Mouse (Mus musculus) retina, embryonic 14.5 days (tissue): ENCODE data around the gene Srgap2.
"Not testable (repeated sequence)": the region's sequence is repeated elsewhere in the genome, so short reads cannot be mapped to it uniquely, and the experiment has no call there.

Experiments
- DNase-seq: peaks from one replicate; pipeline ENCODE4 v3.0.0-alpha.2; 2015; ENCODE audit warnings: low spot score

The Srgap2 gene

DNA sequence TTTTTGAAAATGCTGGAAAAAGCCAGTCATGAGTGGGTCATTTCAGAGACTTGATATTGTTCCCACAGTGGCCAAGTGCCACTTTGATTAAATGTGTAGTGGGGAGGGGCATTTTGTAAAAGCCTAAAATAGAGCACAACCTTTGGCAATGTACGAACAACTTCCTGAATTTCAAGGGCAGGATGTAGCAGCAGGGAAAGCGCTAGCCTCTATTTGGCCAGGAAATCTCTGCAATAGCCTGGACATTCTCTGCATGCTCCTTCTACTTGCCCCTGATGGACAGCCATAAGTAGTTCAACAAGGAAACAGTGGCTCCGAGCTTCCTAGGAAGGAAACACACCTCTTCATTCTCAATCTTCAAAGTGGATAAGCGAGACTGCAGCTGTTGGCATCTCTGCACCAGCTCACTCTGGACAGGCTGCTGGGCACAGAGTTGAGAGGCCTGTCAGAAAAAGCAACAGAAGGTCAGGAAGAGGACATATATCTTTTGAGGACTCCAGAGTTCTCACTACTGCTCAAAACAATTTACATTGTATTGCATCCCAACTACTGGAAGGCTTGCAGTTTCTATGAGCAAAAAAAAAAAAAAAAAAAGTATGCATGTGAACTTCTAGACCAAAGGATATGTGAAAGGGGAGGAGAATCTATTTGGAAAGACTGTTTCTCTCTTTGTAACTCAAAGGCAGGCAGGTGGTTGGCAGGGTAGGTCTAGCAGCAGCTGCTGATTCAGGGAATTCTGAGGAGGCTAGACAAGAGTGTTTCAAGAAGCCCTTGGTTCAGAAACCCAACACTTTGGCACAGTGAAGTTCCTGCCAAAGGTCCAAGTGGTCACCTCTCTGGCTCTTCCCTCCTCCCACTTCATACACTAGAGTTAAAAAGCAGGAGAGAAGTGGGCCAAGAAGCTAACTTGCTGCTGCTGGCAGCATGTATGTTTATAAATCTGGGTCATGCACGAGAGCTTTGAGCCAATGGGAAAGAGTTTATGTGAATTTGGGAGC, 181.4 kb downstream of the Srgap2 start:
- DNase-seq = no peak

DNA sequence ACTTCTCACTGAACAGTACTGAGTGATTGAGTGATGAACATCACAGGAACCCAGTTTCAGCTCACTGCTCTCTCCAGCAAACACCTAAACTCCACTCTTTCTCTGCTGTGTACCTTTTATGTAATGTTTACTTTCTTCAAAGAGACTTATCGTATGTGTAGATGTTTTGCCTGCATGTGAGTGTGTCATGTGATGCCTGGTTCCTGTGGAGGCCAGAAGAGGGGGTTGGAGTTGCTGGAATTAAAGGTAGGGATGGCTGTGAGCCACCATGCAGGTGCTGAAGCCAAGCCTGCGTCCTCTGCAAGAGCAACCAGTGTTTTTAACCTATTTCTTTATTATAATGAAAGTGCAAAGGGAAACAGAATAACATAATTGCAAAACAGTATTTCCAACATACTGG, 182.5 kb downstream of the Srgap2 start:
- no peak for DNase-seq

- DNase-seq = no peak
These were observed 191.1 kb downstream of the Srgap2 start for GRCm38 (mm10) chr1:131336017-131336416.

GRCm38 (mm10) chr1:131335604-131336003, 191.5 kb downstream of the Srgap2 start:
- no peak for DNase-seq

- DNase-seq = no peak
These were observed 196.0 kb downstream of the Srgap2 start for GRCm38 (mm10) chr1:131331180-131331579.

DNA sequence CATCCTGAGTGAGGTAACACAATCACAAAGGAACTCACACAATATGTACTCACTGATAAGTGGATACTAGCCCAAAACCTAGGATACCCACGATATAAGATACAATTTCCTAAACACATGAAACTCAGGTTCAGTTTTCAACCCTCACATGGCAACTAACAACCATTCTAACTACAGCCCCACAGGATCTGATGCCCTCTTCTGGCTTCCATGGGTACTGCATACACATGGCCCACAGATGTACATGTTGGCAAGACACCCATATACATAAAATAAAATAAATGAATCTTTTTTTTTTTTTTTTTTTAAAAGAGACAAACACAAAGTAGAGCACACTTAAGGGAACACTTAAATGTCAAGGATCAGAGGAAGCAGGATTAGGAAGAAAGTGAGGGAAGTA, 198.1 kb downstream of the Srgap2 start:
- not testable (repeated sequence) for DNase-seq

- no peak for DNase-seq
These were observed 200.0 kb downstream of the Srgap2 start for GRCm38 (mm10) chr1:131327167-131327566.

DNA sequence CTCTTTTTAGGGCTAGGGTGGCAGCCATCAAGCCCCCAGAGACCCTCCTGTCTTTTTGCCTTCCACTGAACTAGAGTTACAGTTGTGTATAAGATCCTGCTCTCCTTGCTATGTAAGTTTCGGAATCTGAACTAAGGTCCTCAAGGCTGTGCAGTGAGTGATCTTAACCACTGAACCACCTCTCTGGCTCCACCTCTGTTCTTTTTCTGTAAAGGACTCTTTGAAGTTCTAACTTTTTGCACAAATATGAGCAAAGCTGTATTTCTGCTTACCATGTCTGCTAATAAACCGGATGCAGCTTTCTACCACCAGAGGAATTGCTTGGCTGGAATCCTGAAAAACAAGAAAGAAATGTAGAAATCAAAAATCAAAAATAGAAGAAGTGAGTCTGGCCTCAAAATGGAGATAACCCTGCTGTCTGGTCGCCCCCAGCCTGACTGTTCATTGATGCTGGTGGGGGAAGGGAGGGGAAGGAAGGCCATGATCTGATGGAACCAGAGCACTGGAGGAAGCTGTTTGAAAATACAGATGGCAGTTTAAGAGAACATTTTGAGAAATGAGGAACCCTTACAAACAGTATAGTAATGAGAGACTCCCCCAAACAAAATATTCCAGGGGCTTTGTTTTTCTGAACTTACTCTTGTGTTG, 202.2 kb downstream of the Srgap2 start:
- DNase-seq = no peak

GRCm38 (mm10) chr1:131319598-131320330, 207.4 kb downstream of the Srgap2 start:
- DNase-seq = peak; percentile 44

GRCm38 (mm10) chr1:131318397-131318796, 208.8 kb downstream of the Srgap2 start:
- DNase-seq = no peak

DNA sequence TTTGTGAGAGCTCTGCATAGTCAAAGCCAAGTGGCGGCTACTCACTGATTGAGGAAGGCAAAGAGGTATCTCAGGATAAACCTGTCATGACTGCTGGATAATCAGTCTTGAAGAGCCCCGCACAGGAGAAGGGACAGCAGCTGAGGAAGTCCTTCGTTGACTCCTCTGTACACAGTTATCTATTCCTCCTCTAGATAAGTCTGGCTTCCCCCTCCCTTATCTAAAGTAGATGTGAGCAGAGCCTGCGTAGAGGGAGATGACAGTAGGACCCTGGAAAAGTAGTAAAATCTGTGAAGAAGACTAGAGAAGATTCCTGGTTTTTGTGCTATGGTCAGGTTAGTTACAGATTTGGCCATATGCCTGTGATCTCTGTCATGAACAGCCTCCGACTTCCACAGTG, 209.5 kb downstream of the Srgap2 start:
- DNase-seq = no peak

GRCm38 (mm10) chr1:131311284-131311683, 215.9 kb downstream of the Srgap2 start:
- no peak for DNase-seq

DNA sequence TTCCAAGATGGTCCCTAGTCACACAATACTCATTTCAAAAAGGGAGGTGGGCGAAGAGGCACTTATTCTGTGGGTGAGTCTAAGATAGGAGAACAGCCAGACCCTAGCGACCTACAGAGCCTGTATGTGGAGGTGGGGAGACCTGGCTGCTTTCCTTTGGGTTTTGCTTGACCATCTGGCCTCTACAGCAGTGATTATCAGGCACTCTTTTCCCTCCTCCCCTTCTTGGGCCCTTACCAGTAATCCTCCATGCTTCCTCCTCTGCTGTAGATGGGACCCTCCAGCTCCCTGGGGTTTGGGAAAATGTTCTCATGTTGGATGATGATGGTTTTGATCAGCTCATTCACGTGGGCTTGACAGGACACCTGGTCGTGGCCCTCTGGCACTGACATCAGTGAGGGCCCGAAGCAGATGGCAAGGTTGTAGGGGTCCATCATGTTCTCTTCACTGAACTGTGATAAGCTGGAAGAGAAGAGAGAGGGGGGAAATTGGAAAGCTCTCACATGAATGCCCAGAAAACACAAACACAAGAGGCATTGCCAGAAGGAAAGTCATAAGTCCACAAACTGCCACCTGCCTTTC, 216.8 kb downstream of the Srgap2 start:
- no peak for DNase-seq

- no peak for DNase-seq
These were observed 226.4 kb downstream of the Srgap2 start for GRCm38 (mm10) chr1:131300750-131301149.

GRCm38 (mm10) chr1:131299788-131300187, 227.4 kb downstream of the Srgap2 start:
- DNase-seq = no peak

GRCm38 (mm10) chr1:131299240-131299639, 227.9 kb downstream of the Srgap2 start:
- DNase-seq = no peak

- no peak for DNase-seq
These were observed 229.0 kb downstream of the Srgap2 start for GRCm38 (mm10) chr1:131298171-131298570.

- DNase-seq = no peak
These were observed 230.4 kb downstream of the Srgap2 start for GRCm38 (mm10) chr1:131296726-131297125.

DNA sequence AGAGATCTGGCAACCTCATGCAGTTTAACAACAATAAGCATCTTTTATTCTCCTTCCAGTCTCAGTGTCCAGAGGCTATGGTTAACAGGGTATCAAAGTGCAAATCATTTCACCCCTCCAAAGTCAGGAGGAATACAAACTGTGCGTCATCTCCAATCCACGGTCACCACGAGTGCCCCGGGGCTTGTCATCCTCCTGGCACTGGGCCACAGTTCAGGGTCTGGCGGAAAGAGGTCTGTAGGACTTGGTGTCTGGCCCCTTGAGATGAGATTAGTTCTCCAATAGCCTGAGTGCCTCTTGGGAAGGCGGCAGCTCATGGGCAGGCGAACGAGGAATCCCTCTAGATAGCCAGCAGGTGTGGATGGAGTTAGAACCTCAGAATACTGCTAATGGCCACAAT, 232.0 kb downstream of the Srgap2 start:
- no peak for DNase-seq

DNA sequence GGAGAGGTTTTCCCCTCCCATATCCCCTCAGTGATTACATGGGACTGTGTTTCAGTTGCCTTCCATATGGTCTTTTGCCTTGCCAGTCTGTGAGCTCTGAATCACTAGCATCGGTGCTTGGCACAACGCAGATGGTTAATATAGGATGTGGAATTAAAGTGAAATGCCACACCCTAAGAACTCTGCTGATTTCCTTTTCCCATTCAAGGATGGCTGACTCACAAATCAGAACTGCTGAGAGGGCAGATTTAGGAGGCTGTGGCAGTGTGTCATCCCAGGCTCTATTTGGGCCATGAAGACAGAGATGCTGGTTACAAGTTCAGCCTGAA, 233.3 kb downstream of the Srgap2 start:
- DNase-seq = no peak

GRCm38 (mm10) chr1:131293221-131293921, 233.8 kb downstream of the Srgap2 start:
- DNase-seq = no peak

- DNase-seq = peak; percentile 77
These were observed 236.5 kb downstream of the Srgap2 start for GRCm38 (mm10) chr1:131290648-131291047.
